Mouse (Mus musculus): ENCODE results near the gene Rpl35. TPM values are rescaled to one million over a fixed set of nuclear protein-coding genes. Genes with fewer than 3 reads are reported as not detected.

The Rpl35 gene
- polyA plus RNA-seq, 1 experiment: 184 TPM

DNA sequence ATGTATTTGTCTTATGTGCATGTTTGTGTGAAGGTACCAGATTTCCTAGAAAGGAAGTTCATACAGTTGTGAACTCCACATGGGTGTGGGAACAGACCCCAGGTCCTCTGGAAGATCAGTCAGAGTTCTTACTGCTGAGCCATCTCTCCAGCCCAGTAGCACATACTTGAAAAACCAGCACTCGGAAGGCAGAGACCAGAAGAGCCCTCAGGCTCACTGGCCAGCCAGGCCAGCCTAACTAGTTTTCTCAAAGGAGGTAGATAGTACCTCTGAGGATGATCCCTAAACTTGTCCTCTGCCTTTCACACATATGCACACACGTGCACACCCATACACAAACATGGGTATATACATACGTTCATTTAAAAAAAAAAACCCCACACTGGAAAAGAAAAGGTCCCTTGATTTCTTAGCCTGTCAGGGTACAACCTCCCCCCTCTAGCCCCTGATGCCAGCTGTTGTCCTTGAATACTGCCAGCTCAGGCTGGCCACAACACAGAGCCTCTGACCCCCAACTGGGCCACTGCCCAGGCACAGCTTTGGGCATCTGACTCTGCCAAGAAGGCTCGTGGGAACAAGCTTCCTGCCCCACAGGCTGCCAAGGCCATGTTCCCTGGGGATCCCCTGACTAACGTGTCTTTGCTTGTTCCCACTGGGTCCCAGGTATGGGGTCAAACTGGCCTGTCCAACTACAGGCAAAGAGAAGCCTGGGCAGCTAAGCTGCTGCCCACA, 52.1 kb downstream of the Rpl35 start:
- H3K27me3 ChIP-seq (replicated peaks; ENCODE audit: control insufficient read depth, insufficient read depth, low read length): no peaks in the 10 kb centered on the region
- H3K4me3 ChIP-seq (ENCODE audit: insufficient read depth, low read depth, low read length): no peak overlapping the region
- 0 out of 2 replicates have a peak, but pooled peaks cover 2% of the 10 kb centered on the region for H3K4me1 ChIP-seq (ENCODE audit: control insufficient read depth, insufficient read depth, low read length)
- DNase-seq: peak; percentile 35
- 65% methylated on average over 5 of the region's 5 CpGs for WGBS
- H3K36me3 ChIP-seq (ENCODE audit: control insufficient read depth, insufficient read depth, low read length): no peaks in the 10 kb centered on the region
- TF ChIP-seq POLR2A (IDR thresholded peaks at IDR 0.05; ENCODE audit: low read depth, low read length): no peak
- no peak for TF ChIP-seq CTCF (conservative IDR thresholded peaks at IDR 0.05; ENCODE audit: insufficient read depth, insufficient read length, low read depth, low read length)
- H3K27ac ChIP-seq (ENCODE audit: insufficient read depth, low read depth, low read length): no peak overlapping the region

Other genes starting within 250 kb of the Rpl35 start
- 2.6 and 5.1 TPM in 2 replicates for gene Nr6a1, start 77.9 kb downstream of the Rpl35 start, polyA plus RNA-seq (2012; rRNA removed)
- 0.98 and 1.2 TPM in 2 replicates for gene Olfml2a, start 73.6 kb downstream of the Rpl35 start, polyA plus RNA-seq (2012; rRNA removed)
- gene Wdr38, start 8.1 kb downstream of the Rpl35 start, polyA plus RNA-seq (2012; rRNA removed): 0.57 and 0.59 TPM in 2 replicates
- gene Arpc5l, start 276 bp downstream of the Rpl35 start, polyA plus RNA-seq (2012; rRNA removed): 31.6 and 34.4 TPM in 2 replicates
- 10.5 and 11.3 TPM in 2 replicates for gene Golga1, start 59.9 kb upstream of the Rpl35 start, polyA plus RNA-seq (2012; rRNA removed)
- gene Scai, start 185.1 kb upstream of the Rpl35 start, polyA plus RNA-seq (2012; rRNA removed): 1.7 TPM in 2 replicates
- gene Ppp6c, start 220.8 kb upstream of the Rpl35 start, polyA plus RNA-seq (2012; rRNA removed): 24.9 and 32.6 TPM in 2 replicates